15 mouse cellular contexts compared by ENCODE assay signal in the genomic region with DNA sequence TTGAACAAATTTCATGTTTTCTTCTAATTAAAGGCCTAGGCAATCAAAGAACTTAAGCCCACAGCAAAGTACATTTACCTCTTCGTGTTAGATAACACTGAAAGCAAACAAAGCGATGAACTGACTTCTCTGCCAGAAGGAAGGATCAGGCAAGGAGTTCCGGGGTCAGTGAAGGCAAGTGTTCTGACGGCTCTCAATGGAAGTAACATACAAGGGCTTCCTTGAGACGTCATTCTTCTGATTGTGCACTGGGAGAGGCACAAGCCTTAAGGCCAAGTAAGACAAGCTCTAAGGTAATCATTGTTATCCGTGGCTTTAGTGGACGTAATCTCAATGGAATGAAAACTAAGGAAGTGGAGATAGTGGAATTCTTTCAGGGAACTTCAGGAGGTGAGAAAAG.
"Had no signal": no experiment of that assay in that cellular context is flagged by ENCODE, and none has a peak within 500 bp of the region (broad histone marks: within the 10 kb centered on the region; RNA-seq: fewer than 3 reads in every experiment).

No protein-coding gene starts in this region.

- H3K9ac ChIP-seq: limb, embryonic 13.5 days; liver, embryonic 12.5 days; liver, embryonic 15.5 days had no signal

- ATAC-seq: liver, embryonic 12.5 days had no signal

- H3K9me3 ChIP-seq: limb, embryonic 10.5 days; limb, embryonic 13.5 days; liver, embryonic 12.5 days; liver, embryonic 15.5 days had no signal

- H3K4me2 ChIP-seq: limb, embryonic 13.5 days; liver, embryonic 12.5 days; liver, embryonic 15.5 days; midbrain, embryonic 11.5 days had no signal

- H3K27me3 ChIP-seq: limb, embryonic 13.5 days; liver, embryonic 12.5 days; liver, embryonic 15.5 days had no signal

- H3K4me3 ChIP-seq: layer of hippocampus, adult 2 months; limb, embryonic 10.5 days; limb, embryonic 13.5 days; liver, embryonic 12.5 days; liver, embryonic 15.5 days had no signal

- H3K27ac ChIP-seq: kidney, postnatal 0 days; layer of hippocampus, adult 2 months; limb, embryonic 10.5 days; limb, embryonic 13.5 days; liver, embryonic 12.5 days; liver, embryonic 15.5 days had no signal

- DNase-seq: kidney, postnatal 25 days; layer of hippocampus, adult 9-11 months; liver; lung, postnatal 4 days; midbrain, embryonic 14.5 days; thymus, adult 2 months; thymus, postnatal 14 days; thymus, postnatal 4 days had no signal

- H3K4me1 ChIP-seq: limb, embryonic 10.5 days; limb, embryonic 13.5 days; liver, embryonic 15.5 days had no signal
